Mouse (Mus musculus): Measurements from ENCODE around the gene Serpina12. TPM values are rescaled to one million over a fixed set of nuclear protein-coding genes. Genes with fewer than 3 reads are reported as not detected.

The Serpina12 gene
- total RNA-seq, 2 experiments from 2014 or later, result not detected

Other genes starting within 250 kb of the Serpina12 start
- gene Serpina1b, start 214.1 kb downstream of the Serpina12 start, total RNA-seq (2021), result not detected
- not detected for gene Serpina1a, start 180.9 kb downstream of the Serpina12 start, total RNA-seq (2021)
- gene Serpina1c, start 139.6 kb downstream of the Serpina12 start, total RNA-seq (2021), result not detected
- gene Serpina1e, start 85.5 kb downstream of the Serpina12 start, total RNA-seq (2021), result not detected
- not detected for gene Serpina11, start 54.5 kb downstream of the Serpina12 start, total RNA-seq (2021)
- 1 to 10 TPM; 2.4 to 3.2 TPM for gene Serpina9, start 30.7 kb downstream of the Serpina12 start, total RNA-seq (2021)
- not detected for gene Serpina5, start 56.7 kb upstream of the Serpina12 start, total RNA-seq (2021)
- not detected for gene Serpina3a, start 68.3 kb upstream of the Serpina12 start, total RNA-seq (2021)
- not detected for gene Serpina3b, start 83.6 kb upstream of the Serpina12 start, total RNA-seq (2021)
- not detected for gene Serpina3c, start 109.4 kb upstream of the Serpina12 start, total RNA-seq (2021)
- gene Serpina3f, start 170.1 kb upstream of the Serpina12 start, total RNA-seq (2021), result not detected
- under 1 TPM in 1 of 2 experiments, not detected in 1; 0.57 TPM for gene Serpina3g, start 191.8 kb upstream of the Serpina12 start, total RNA-seq (2021)
- gene Serpina3i, start 218.7 kb upstream of the Serpina12 start, total RNA-seq (2021), result not detected

Data from left cerebral cortex, postnatal 36 days (tissue).